Mouse (Mus musculus) megakaryocyte-erythroid progenitor cell, adult 5-6 weeks (primary cell): ENCODE data around the gene Cxcr4. TPM values are rescaled to one million over a fixed set of nuclear protein-coding genes. Genes with fewer than 3 reads are reported as not detected.

Experiments used
- ATAC-seq: replicated peaks from 2 replicates; pipeline ENCODE4 v1.8.0; 2016; ENCODE audit warnings: mild to moderate bottlenecking, inconsistent platforms; ENCODE audit not compliant: severe bottlenecking, poor library complexity, low FRiP score, low TSS enrichment
- total RNA-seq, 2 experiments: library from RNA; stranded (forward) in 1 of 2; stranded (reverse) in 1 of 2; fragments of 200-1000, 215-1000 nt in 1 of 2; fragments of >200 nt in 1 of 2; fragmentation: Nextera tagmentation in 1 of 2; gene quantifications; 2 replicates each; pipeline ENCODE4 v1.2.3; 2014 to 2017

Gene Cxcr4
- total RNA-seq, 2 experiments from 2014 or later: 29.0 to 35.0 TPM

DNA sequence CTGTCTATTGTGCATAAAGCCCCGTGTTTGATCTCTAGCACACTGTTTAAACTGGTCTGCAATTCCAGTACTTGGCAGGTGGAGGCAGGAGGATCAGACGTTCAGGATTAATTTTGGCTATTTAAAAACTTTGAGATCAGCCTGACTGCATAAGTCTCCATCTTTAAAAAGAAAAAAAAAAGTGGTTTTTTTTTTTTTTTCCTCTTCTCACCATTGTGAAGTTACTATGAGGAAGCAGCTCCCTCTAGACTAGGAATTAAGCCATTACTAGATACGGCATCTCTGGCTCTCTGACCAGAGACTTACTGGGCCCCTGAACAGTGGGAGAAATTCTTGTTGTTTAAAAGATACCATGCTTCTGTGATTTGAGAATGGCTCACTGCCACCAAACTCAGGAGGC, 49.5 kb downstream of the Cxcr4 start:
- no peak for ATAC-seq

DNA sequence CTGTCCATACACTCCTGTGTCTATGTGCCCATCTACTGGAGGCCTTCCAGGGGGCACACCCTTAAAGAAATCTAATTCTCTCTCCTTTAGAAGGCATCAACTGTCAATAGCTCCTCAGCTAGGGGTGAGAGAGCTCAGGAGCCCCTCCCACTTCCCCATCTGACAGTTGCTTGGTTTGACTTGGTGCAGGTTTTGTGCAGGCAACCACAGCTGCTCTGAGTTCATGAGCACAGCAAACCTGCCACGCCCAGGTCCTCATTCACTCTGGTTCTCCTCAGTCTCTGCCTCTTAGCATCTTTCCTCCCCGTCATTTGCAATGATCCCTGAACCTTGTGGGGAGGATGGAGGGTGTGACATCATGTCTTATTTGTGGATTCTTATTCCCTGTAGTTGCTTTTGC, 51.9 kb downstream of the Cxcr4 start:
- ATAC-seq: no peak

DNA sequence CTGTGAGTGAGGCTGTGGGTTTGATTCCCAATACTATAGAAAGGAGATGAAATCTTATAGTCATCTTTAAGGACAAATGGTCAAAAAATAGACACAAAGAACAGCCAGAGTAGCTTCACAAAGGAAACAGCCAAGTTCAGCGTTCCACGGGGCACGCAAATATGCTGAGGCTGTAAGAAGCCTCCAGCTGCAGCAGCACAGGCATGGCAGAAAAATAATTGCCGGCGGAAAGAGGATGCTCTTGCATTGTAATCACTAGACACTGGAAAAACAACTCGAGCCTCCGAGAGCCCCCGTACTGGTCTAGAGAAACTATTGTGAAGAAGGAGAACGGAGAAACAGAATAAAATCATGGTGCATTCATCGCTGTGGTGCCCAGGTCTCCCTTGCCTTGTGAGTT, 52.5 kb downstream of the Cxcr4 start:
- no peak for ATAC-seq

Other genes with a start within 250 kb of the Cxcr4 start
- gene Mcm6, start 232.6 kb downstream of the Cxcr4 start, total RNA-seq (2014; fragmentation: Nextera tagmentation): 286 and 335 TPM in 2 replicates
- gene Mcm6, start 232.6 kb downstream of the Cxcr4 start, total RNA-seq (2017): 447 and 543 TPM in 2 replicates
- gene Dars, start 174.9 kb downstream of the Cxcr4 start, total RNA-seq (2014; fragmentation: Nextera tagmentation): 152 and 159 TPM in 2 replicates
- gene Dars, start 174.9 kb downstream of the Cxcr4 start, total RNA-seq (2017): 306 and 352 TPM in 2 replicates